Mouse (Mus musculus) left cerebral cortex, adult 2 months (tissue): Measurements from ENCODE around the gene Tmem179b. TPM values are rescaled to one million over a fixed set of nuclear protein-coding genes. Genes with fewer than 3 reads are reported as not detected.

Experiments
- DNase-seq, 2 experiments: peaks; one replicate each; pipeline ENCODE4 v3.0.0; 2021 to 2022; ENCODE audit warnings: low spot score in 2 of 2, mixed read lengths in 1 of 2; ENCODE audit errors: extremely low spot score in 1 of 2
- H3K27ac ChIP-seq: fragments of 200-600 bp; 2 replicates; pipeline ENCODE4 v1.8.1; 2022
- H3K4me3 ChIP-seq: fragments of 200-600 bp; 2 replicates; pipeline ENCODE4 v1.8.1; 2022
- CTCF ChIP-seq: fragments of 200-600 bp; IDR thresholded peaks from 2 replicates; pipeline ENCODE4 v1.8.1; 2022; ENCODE audit warnings: antibody characterized with exemption, mild to moderate bottlenecking, moderate library complexity
- intact Hi-C: fragments of 180-260 bp; cut with DNase I; formaldehyde crosslinking; loops from one replicate; pipeline ENCODE4 v1.15.1; 2025
- total RNA-seq, 2 experiments: library from RNA; stranded (reverse); gene quantifications; 2 replicates each; pipeline ENCODE4 v1.2.3; 2021

Tmem179b gene
- total RNA-seq, 2 experiments from 2014 or later: 8.2 to 8.7 TPM

- TF ChIP-seq CTCF: no peak
- no peak overlapping the region for H3K4me3 ChIP-seq
- DNase-seq: no peak
- no peak overlapping the region for H3K27ac ChIP-seq
- intact Hi-C loops: no loop called here
Observed at GRCm38 (mm10) chr19:8803879-8804660, 29.8 kb upstream of the Tmem179b start.

GRCm38 (mm10) chr19:8803204-8803780, 29.0 kb upstream of the Tmem179b start:
- no peak for DNase-seq
- Histone ChIP-seq H3K4me3 (no peak overlapping the region), H3K27ac (no peak overlapping the region)
- intact Hi-C loops: no loop called here
- TF ChIP-seq CTCF: no peak

GRCm38 (mm10) chr19:8802130-8802821, 28.0 kb upstream of the Tmem179b start, which contains the start of gene Zbtb3:
Gene Zbtb3, plus strand, starts transcription at chr19:8802555.
- DNase-seq: peak; percentile 90 to 93
- Histone ChIP-seq H3K4me3 (peak within 1 kb of the TSS; percentile 51), H3K27ac (peak within 1 kb of the TSS; percentile 82)
- no peak for TF ChIP-seq CTCF
- intact Hi-C loops: loop anchor here (1.0 kb wide), 1 partner anchor 17 kb away; the partner anchor contains the start of gene Ttc9c

GRCm38 (mm10) chr19:8798947-8799315, 24.7 kb upstream of the Tmem179b start:
- TF ChIP-seq CTCF: no peak; the same call in 1 of the 2 replicates

GRCm38 (mm10) chr19:8798264-8798946, 24.1 kb upstream of the Tmem179b start, which contains the start of gene Polr2g:
Gene Polr2g, minus strand, starts transcription at chr19:8798577.
- peak within 1 kb of the TSS; percentile 70 for H3K4me3 ChIP-seq
- peak; percentile 84 to 90 for DNase-seq
- H3K27ac ChIP-seq: peak within 1 kb of the TSS; percentile 86
- intact Hi-C loops: loop anchor here (1.0 kb wide), 1 partner anchor 21 kb away; the partner anchor contains the start of gene Ttc9c
- no peak for TF ChIP-seq CTCF

More at GRCm38 (mm10) chr19:8798947-8799315, 24.7 kb upstream of the Tmem179b start:
- Histone ChIP-seq H3K27ac (peak overlapping the region; percentile 69), H3K4me3 (peak overlapping the region; percentile 70)
- intact Hi-C loops: loop anchor here (1.0 kb wide), 1 partner anchor 20 kb away; the partner anchor contains the start of gene Ttc9c
- DNase-seq: no peak

GRCm38 (mm10) chr19:8790171-8790570, 15.9 kb upstream of the Tmem179b start:
- intact Hi-C loops: no loop called here
- peak overlapping the region; percentile 86 for H3K27ac ChIP-seq
- no peak for TF ChIP-seq CTCF
- no peak for DNase-seq
- no peak overlapping the region for H3K4me3 ChIP-seq

- no peak for DNase-seq
- intact Hi-C loops: no loop called here
- H3K27ac ChIP-seq: peak overlapping the region; percentile 86
- TF ChIP-seq CTCF: no peak
- no peak overlapping the region for H3K4me3 ChIP-seq
Observed at GRCm38 (mm10) chr19:8789171-8789570, 14.9 kb upstream of the Tmem179b start.

GRCm38 (mm10) chr19:8788521-8788920, 14.3 kb upstream of the Tmem179b start:
- Histone ChIP-seq H3K4me3 (no peak overlapping the region), H3K27ac (peak overlapping the region; percentile 86)
- no peak for TF ChIP-seq CTCF
- intact Hi-C loops: no loop called here
- no peak for DNase-seq

- TF ChIP-seq CTCF: peak; percentile 56
- Histone ChIP-seq H3K27ac (peak within 1 kb of the TSS; percentile 54; the same call in 1 of the 2 replicates), H3K4me3 (peak within 1 kb of the TSS; percentile 57)
- intact Hi-C loops: no loop called here
- DNase-seq: peak; percentile 84 to 92
Observed at GRCm38 (mm10) chr19:8786008-8786781, 11.9 kb upstream of the Tmem179b start, which contains the start of gene Taf6l. Gene Taf6l, minus strand, starts transcription at chr19:8786417.

- no peak for DNase-seq
- TF ChIP-seq CTCF: no peak
- peak overlapping the region; percentile 97 for H3K27ac ChIP-seq
- H3K4me3 ChIP-seq: peak overlapping the region; percentile 80
- intact Hi-C loops: loop anchor here (1.0 to 2.0 kb wide), 2 partner anchors 18 to 44 kb away; partner anchors contain the start of genes Nxf1 and Ttc9c
Observed at GRCm38 (mm10) chr19:8774951-8775421, 719 bp upstream of the Tmem179b start.
